In the genomic region with DNA sequence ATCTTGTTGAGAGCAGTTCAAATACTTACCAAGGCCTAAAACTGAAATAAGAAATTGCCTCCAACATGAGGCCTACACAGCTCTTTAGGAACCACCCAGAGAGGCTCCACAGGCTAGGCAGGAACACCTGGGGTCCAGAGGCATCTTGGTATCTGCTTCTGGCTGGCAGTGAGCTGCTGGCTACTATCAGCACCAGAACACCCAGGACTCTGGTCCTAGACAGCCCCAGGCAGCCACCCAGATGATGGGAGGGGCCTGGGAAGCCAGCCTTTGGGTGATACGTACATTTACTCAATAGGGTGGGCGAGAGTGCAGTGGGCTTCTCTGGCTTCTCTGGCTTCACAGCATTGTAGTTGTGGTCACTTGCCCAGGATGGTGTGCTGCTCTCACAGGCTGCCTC, we compare ENCODE assay signal across 19 mouse cellular contexts. TPM values are rescaled to one million over a fixed set of nuclear protein-coding genes. Genes with fewer than 3 reads are reported as not detected.
"Had no signal": no experiment of that assay in that cellular context is flagged by ENCODE, and none has a peak within 500 bp of the region (broad histone marks: within the 10 kb centered on the region; RNA-seq: fewer than 3 reads in every experiment).

No protein-coding gene starts in this region.

- H3K9ac ChIP-seq: intestine, embryonic 15.5 days; kidney, embryonic 15.5 days; limb, embryonic 12.5 days; lung, embryonic 15.5 days; midbrain, embryonic 15.5 days; neural tube, embryonic 13.5 days; stomach, embryonic 15.5 days had no signal

- H3K27ac ChIP-seq: intestine, embryonic 15.5 days; kidney, embryonic 15.5 days; limb, embryonic 12.5 days; lung, embryonic 15.5 days; midbrain, embryonic 15.5 days; neural tube, embryonic 13.5 days; stomach, embryonic 15.5 days had no signal

- H3K9me3 ChIP-seq: intestine, embryonic 15.5 days; kidney, embryonic 15.5 days; limb, embryonic 12.5 days; lung, embryonic 15.5 days; midbrain, embryonic 15.5 days; neural tube, embryonic 13.5 days; stomach, embryonic 15.5 days had no signal

- H3K27me3 ChIP-seq: intestine, embryonic 15.5 days; kidney, embryonic 15.5 days; limb, embryonic 12.5 days; lung, embryonic 15.5 days; midbrain, embryonic 15.5 days; neural tube, embryonic 13.5 days; stomach, embryonic 15.5 days had no signal

- H3K4me1 ChIP-seq: intestine, embryonic 15.5 days; kidney, embryonic 15.5 days; limb, embryonic 12.5 days; lung, embryonic 15.5 days; midbrain, embryonic 15.5 days; neural tube, embryonic 13.5 days; stomach, embryonic 15.5 days had no signal

- DNase-seq: kidney, adult 18-20 months; kidney, postnatal 14 days; layer of hippocampus, adult 9-11 months; layer of hippocampus, postnatal 36 days; lung, postnatal 36 days; right cerebral cortex, postnatal 14 days; thymus, adult 2 months; thymus, postnatal 25 days had no signal

- H3K4me3 ChIP-seq: intestine, embryonic 15.5 days; kidney, embryonic 15.5 days; limb, embryonic 12.5 days; lung, embryonic 15.5 days; midbrain, embryonic 15.5 days; neural tube, embryonic 13.5 days; stomach, embryonic 15.5 days had no signal

- H3K4me2 ChIP-seq: intestine, embryonic 15.5 days; kidney, embryonic 15.5 days; limb, embryonic 12.5 days; lung, embryonic 15.5 days; midbrain, embryonic 11.5 days; midbrain, embryonic 15.5 days; neural tube, embryonic 13.5 days; stomach, embryonic 15.5 days had no signal

- ATAC-seq: intestine, embryonic 15.5 days; midbrain, embryonic 15.5 days had no signal

RNA-seq across cellular contexts. Expression of gene Tcfl5, which starts 41.0 kb away (rescaled TPM):
- total RNA-seq: liver, adult 2 months; megakaryocyte, adult 5-6 weeks had no signal
- polyA plus RNA-seq: intestine, embryonic 15.5 days; liver, adult 2 months; spleen, adult 2 months had no signal

RNA-seq across cellular contexts. Expression of gene Slc17a9, which starts 41.5 kb away (rescaled TPM):
- polyA plus RNA-seq: midbrain, embryonic 11.5 days had no signal
